Mouse (Mus musculus): ENCODE measurements around the gene Gpr22.
A peak's percentile ranks its signal among the peaks of the same experiment; 100 is the strongest.

The Gpr22 gene

GRCm38 (mm10) chr12:31713600-31713999 lies at the start of gene Gpr22:
Gene Gpr22 (minus strand): TSS chr12:31713947.
- no peak for DNase-seq (ENCODE audit: low read depth)

- peak; percentile 20 for DNase-seq (ENCODE audit: low read depth)
These were observed 42.4 kb upstream of the Gpr22 start for GRCm38 (mm10) chr12:31755885-31756755.

- DNase-seq (ENCODE audit: low read depth) = no peak
These were observed 40.7 kb upstream of the Gpr22 start for GRCm38 (mm10) chr12:31754465-31754864.

GRCm38 (mm10) chr12:31749846-31750245 lies 36.1 kb upstream of the Gpr22 start:
- DNase-seq (ENCODE audit: low read depth) = no peak

GRCm38 (mm10) chr12:31747301-31747700 lies 33.6 kb upstream of the Gpr22 start:
- no peak for DNase-seq (ENCODE audit: low read depth)

- no peak for DNase-seq (ENCODE audit: low read depth)
These were observed 20.9 kb upstream of the Gpr22 start for GRCm38 (mm10) chr12:31734616-31735015.

- no peak for DNase-seq (ENCODE audit: low read depth)
These were observed 16.4 kb upstream of the Gpr22 start for GRCm38 (mm10) chr12:31730126-31730525.

GRCm38 (mm10) chr12:31726707-31727106 lies 13.0 kb upstream of the Gpr22 start:
- no peak for DNase-seq (ENCODE audit: low read depth)

- no peak for DNase-seq (ENCODE audit: low read depth)
These were observed 11.9 kb upstream of the Gpr22 start for GRCm38 (mm10) chr12:31725511-31726275.

GRCm38 (mm10) chr12:31724576-31724975 lies 10.8 kb upstream of the Gpr22 start:
- DNase-seq (ENCODE audit: low read depth) = no peak

- peak; percentile 61 for DNase-seq (ENCODE audit: low read depth)
These were observed 6.0 kb upstream of the Gpr22 start for GRCm38 (mm10) chr12:31719586-31720275.

GRCm38 (mm10) chr12:31714070-31714469 lies 323 bp upstream of the Gpr22 start:
- no peak for DNase-seq (ENCODE audit: low read depth)

GRCm38 (mm10) chr12:31712727-31713126 lies 1.0 kb downstream of the Gpr22 start:
- no peak for DNase-seq (ENCODE audit: low read depth)

- DNase-seq (ENCODE audit: low read depth) = peak; percentile 50
These were observed 1.5 kb downstream of the Gpr22 start for GRCm38 (mm10) chr12:31712233-31712632.

GRCm38 (mm10) chr12:31709665-31710064 lies 4.1 kb downstream of the Gpr22 start:
- DNase-seq (ENCODE audit: low read depth) = no peak

GRCm38 (mm10) chr12:31707531-31707930 lies 6.2 kb downstream of the Gpr22 start:
- no peak for DNase-seq (ENCODE audit: low read depth)

- no peak for DNase-seq (ENCODE audit: low read depth)
These were observed 7.6 kb downstream of the Gpr22 start for GRCm38 (mm10) chr12:31706168-31706567.

GRCm38 (mm10) chr12:31703904-31704303 lies 9.8 kb downstream of the Gpr22 start:
- peak; percentile 54 for DNase-seq (ENCODE audit: low read depth)

GRCm38 (mm10) chr12:31701411-31701810 lies 12.3 kb downstream of the Gpr22 start:
- DNase-seq (ENCODE audit: low read depth) = no peak

- DNase-seq (ENCODE audit: low read depth) = no peak
These were observed 13.0 kb downstream of the Gpr22 start for GRCm38 (mm10) chr12:31700623-31701347.

GRCm38 (mm10) chr12:31693278-31693677 lies 20.5 kb downstream of the Gpr22 start:
- no peak for DNase-seq (ENCODE audit: low read depth)

- peak; percentile 84 for DNase-seq (ENCODE audit: low read depth)
These were observed 27.1 kb downstream of the Gpr22 start for GRCm38 (mm10) chr12:31686679-31687078.

Data from 416B (cell line).